Mouse (Mus musculus) bone marrow macrophage, adult 2 months (primary cell): Measurements from ENCODE around the gene Aco2. TPM values are rescaled to one million over a fixed set of nuclear protein-coding genes. Genes with fewer than 3 reads are reported as not detected.

ENCODE experiments used
- H3K27ac ChIP-seq: 2 replicates; pipeline ENCODE4 v1.5.1; 2012; ENCODE audit warnings: low read depth, low read length; ENCODE audit not compliant: insufficient read depth
- H3K4me1 ChIP-seq: 2 replicates; pipeline ENCODE4 v1.6.1; 2012; ENCODE audit warnings: low read length; ENCODE audit not compliant: control insufficient read depth, insufficient read depth
- H3K4me3 ChIP-seq: 2 replicates; pipeline ENCODE4 v1.5.1; 2012; ENCODE audit warnings: mild to moderate bottlenecking, low read length, moderate library complexity; ENCODE audit not compliant: insufficient read depth
- CTCF ChIP-seq: IDR thresholded peaks from 2 replicates; pipeline ENCODE4 v1.5.1; 2012; ENCODE audit warnings: low read depth, mild to moderate bottlenecking, low read length, moderate library complexity
- POLR2A ChIP-seq: IDR thresholded peaks from 2 replicates; pipeline ENCODE4 v1.6.1; 2012; ENCODE audit warnings: mild to moderate bottlenecking, low read depth, low read length, borderline replicate concordance
- polyA plus RNA-seq: library from polyadenylated mRNA; stranded (reverse); fragments of >200 nt; gene quantifications from 2 replicates; pipeline ENCODE4 v1.2.4, GENCODE M21; 2012; ENCODE audit not compliant: missing spikeins, insufficient read depth, insufficient read length

Gene Aco2
- polyA plus RNA-seq, 1 experiment, result 97.0 TPM

- Histone ChIP-seq H3K4me3 (peak overlapping the region; percentile 83), H3K27ac (peak overlapping the region; percentile 82), H3K4me1 (peaks cover 9% of the 10 kb centered on the region)
- TF ChIP-seq CTCF (no peak), POLR2A (no peak)
Observed at GRCm38 (mm10) chr15:81856030-81856790, 15.9 kb upstream of the Aco2 start.

GRCm38 (mm10) chr15:81856938-81857723 lies 15.0 kb upstream of the Aco2 start:
- TF ChIP-seq CTCF (0 out of 2 replicates have a peak, but pooled peaks have one; percentile 5), POLR2A (no peak)
- H3K27ac ChIP-seq, result peak overlapping the region; percentile 82
- H3K4me3 ChIP-seq, result peak overlapping the region; percentile 83
- H3K4me1 ChIP-seq, result peaks cover 17% of the 10 kb centered on the region

GRCm38 (mm10) chr15:81857724-81858116 lies 14.4 kb upstream of the Aco2 start:
- peak overlapping the region; percentile 83 for H3K4me3 ChIP-seq
- H3K4me1 ChIP-seq, result peaks cover 21% of the 10 kb centered on the region
- TF ChIP-seq CTCF (no peak), POLR2A (no peak)
- H3K27ac ChIP-seq, result peak overlapping the region; percentile 82

DNA sequence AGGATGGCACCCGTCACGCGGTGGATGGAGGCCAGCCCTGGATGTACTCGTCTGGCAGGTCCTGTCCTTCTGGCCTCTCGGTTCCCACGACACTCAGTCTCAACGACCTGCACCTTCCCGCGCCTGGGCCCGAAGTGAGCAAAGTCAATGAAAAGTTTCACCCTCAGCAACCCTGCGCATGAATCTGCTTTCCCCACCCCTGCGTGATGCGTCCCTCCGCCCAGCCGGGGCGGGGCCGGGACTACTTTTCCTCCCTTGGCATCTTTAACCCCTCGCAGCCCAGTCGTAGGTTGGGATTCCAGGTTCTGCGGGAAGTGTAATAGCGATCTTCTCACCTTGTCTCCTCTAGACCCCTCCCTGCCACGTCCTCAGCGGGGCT lies 14.0 kb upstream of the Aco2 start:
- Histone ChIP-seq H3K4me1 (peaks cover 23% of the 10 kb centered on the region), H3K27ac (peak overlapping the region; percentile 98), H3K4me3 (peak overlapping the region; percentile 83)
- TF ChIP-seq POLR2A (peak; percentile 98), CTCF (no peak)

- Histone ChIP-seq H3K27ac (peak within 1 kb of the TSS; percentile 98), H3K4me3 (peak within 1 kb of the TSS; percentile 83), H3K4me1 (peaks cover 23% of the 10 kb centered on the region)
- peak; percentile 12; the same call in 1 of the 2 replicates for TF ChIP-seq POLR2A
- TF ChIP-seq CTCF, result no peak
Observed at GRCm38 (mm10) chr15:81858517-81859329, 13.4 kb upstream of the Aco2 start, which contains the start of gene Tob2. Tob2 (minus strand) TSS chr15:81858796.

DNA sequence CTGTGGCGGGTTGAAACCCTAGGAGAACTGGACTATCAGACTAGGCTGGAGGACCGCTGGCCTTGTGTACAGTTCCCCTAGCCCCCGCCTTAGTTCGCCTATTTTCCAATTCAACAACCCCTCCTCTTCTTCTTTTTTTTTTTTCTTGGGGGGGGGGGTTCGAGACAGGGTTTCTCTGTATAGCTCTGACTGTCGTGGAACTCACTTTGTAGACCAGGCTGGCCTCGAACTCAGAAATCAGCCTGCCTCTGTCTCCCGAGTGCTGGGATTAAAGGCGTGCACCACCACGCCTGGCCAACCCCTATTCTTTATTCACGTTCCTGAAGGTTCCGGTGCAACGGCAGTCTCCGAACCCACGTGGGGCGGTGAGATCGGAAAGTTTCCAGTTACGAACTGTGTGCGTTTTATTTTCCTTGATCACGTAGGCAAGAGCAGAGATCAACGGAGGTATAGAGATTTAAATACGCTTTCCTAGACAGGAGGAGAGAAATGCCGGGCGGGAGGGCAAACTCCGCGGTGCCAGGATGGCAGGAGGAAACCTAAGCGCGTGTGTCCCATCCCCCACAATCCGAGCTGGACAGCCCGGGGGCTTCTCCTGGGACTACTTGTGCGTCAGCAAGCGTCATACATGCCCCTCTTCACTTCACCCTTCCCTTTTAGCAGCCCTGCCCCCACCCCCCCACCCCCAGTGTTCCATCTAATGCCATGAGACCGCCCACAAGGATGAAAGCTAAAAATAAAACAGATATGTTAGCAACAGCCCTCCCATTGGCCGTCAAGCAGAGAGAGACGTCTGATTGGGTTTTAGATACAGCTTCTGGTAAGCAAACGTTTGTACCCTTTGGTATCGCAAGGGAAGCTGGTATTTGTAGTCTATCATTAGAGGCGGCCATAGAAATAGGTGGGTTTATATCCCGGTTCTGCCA lies 12.5 kb upstream of the Aco2 start:
- Histone ChIP-seq H3K27ac (peak overlapping the region; percentile 98), H3K4me3 (peak overlapping the region; percentile 83), H3K4me1 (peaks cover 23% of the 10 kb centered on the region)
- no peak for TF ChIP-seq CTCF
- no peak for TF ChIP-seq POLR2A

GRCm38 (mm10) chr15:81860471-81861135 lies 11.5 kb upstream of the Aco2 start:
- H3K4me3 ChIP-seq, result peak overlapping the region; percentile 16
- peaks cover 20% of the 10 kb centered on the region for H3K4me1 ChIP-seq

DNA sequence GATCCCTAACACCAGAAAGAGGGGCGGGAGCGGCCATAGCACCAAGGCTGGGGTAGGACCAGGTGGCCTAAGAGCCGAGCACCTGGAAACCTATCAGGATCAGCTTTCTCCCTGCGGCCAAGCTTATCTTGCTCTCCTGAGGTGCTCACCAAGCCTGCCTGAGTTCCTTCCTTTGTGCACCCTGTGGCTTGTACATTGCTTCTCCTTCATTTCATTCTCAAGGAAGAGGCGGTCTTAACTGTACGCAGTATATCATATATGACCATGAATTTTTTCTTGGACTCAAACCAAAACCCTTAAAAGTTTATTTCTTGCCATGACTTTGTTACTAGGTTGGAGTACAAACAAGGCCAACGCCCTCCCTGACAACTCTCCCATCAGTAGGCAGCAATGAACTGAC lies 7.9 kb upstream of the Aco2 start:
- Histone ChIP-seq H3K4me3 (no peak overlapping the region), H3K4me1 (peaks cover 20% of the 10 kb centered on the region), H3K27ac (no peak overlapping the region)
- TF ChIP-seq POLR2A (no peak), CTCF (no peak)

More at GRCm38 (mm10) chr15:81860471-81861135, 11.5 kb upstream of the Aco2 start:
- peak overlapping the region; percentile 75 for H3K27ac ChIP-seq
- no peak for TF ChIP-seq CTCF
- no peak for TF ChIP-seq POLR2A
